12 mouse cellular contexts compared by ENCODE assay signal in genomic region chr7:49521349-49521748, GRCm38 (mm10).
DNase-seq lines count a peak whose midpoint lies in the region; ATAC-seq and TF ChIP-seq lines count a peak whose summit lies in the region.
"Had no signal": no experiment of that assay in that cellular context is flagged by ENCODE, and none has a peak within 500 bp of the region (broad histone marks: within the 10 kb centered on the region; RNA-seq: fewer than 3 reads in every experiment).

No protein-coding gene starts in this region.

- WGBS in hindbrain, embryonic 10.5 days: 20% methylated on average over 4 of the region's 4 CpGs
- 29% methylated on average over 4 of the region's 4 CpGs for WGBS in hindbrain, embryonic 12.5 days
- 24% methylated on average over 4 of the region's 4 CpGs for WGBS in midbrain, embryonic 15.5 days
- 18% methylated on average over 4 of the region's 4 CpGs for WGBS in midbrain, embryonic 14.5 days
- 23% methylated on average over 4 of the region's 4 CpGs for WGBS in intestine, postnatal 0 days

- TF ChIP-seq CTCF in intestine, postnatal 0 days (IDR thresholded peaks at IDR 0.05; ENCODE audit: low read depth): no peak

- no peaks in the 10 kb centered on the region for H3K9me3 ChIP-seq in hindbrain, embryonic 10.5 days
- H3K9me3 ChIP-seq in hindbrain, embryonic 12.5 days (replicated peaks): no peaks in the 10 kb centered on the region
- no peaks in the 10 kb centered on the region for H3K9me3 ChIP-seq in midbrain, embryonic 15.5 days
- H3K9me3 ChIP-seq in midbrain, embryonic 14.5 days (ENCODE audit: control insufficient read depth, low read length): no peaks in the 10 kb centered on the region
- H3K9me3 ChIP-seq in intestine, postnatal 0 days (ENCODE audit: control insufficient read depth): no peaks in the 10 kb centered on the region
- H3K9me3 ChIP-seq: hindbrain, embryonic 15.5 days; liver, embryonic 12.5 days had no signal

- no peak for ATAC-seq in hindbrain, embryonic 12.5 days (ENCODE audit: low FRiP score)
- no peak for ATAC-seq in midbrain, embryonic 15.5 days (replicated peaks)
- no peak for ATAC-seq in midbrain, embryonic 14.5 days (ENCODE audit: low FRiP score, low TSS enrichment)
- no peak for ATAC-seq in intestine, postnatal 0 days
- ATAC-seq in erythroid progenitor cell, adult 5-6 weeks (replicated peaks; ENCODE audit: low FRiP score, poor library complexity, severe bottlenecking): no peak
- no peak for ATAC-seq in granulocyte monocyte progenitor cell, adult 5-6 weeks (replicated peaks; ENCODE audit: poor library complexity, severe bottlenecking)
- ATAC-seq: liver, embryonic 12.5 days had no signal

- H3K4me2 ChIP-seq in hindbrain, embryonic 12.5 days (replicated peaks): no peak overlapping the region
- peak overlapping the region; percentile 46; the same call in 1 of the 2 replicates for H3K4me2 ChIP-seq in midbrain, embryonic 15.5 days
- H3K4me2 ChIP-seq in midbrain, embryonic 14.5 days (ENCODE audit: low read length): no peak overlapping the region
- peak overlapping the region; percentile 62 for H3K4me2 ChIP-seq in intestine, postnatal 0 days (replicated peaks; ENCODE audit: low read depth)

- H3K27ac ChIP-seq in hindbrain, embryonic 10.5 days: no peak overlapping the region
- H3K27ac ChIP-seq in hindbrain, embryonic 12.5 days: no peak overlapping the region
- no peak overlapping the region for H3K27ac ChIP-seq in midbrain, embryonic 15.5 days
- no peak overlapping the region for H3K27ac ChIP-seq in midbrain, embryonic 14.5 days (replicated peaks; ENCODE audit: low read depth, low read length)
- no peak overlapping the region for H3K27ac ChIP-seq in intestine, postnatal 0 days (ENCODE audit: low read depth, low read length)
- H3K27ac ChIP-seq: liver, embryonic 12.5 days had no signal

- peaks cover 36% of the 10 kb centered on the region for H3K27me3 ChIP-seq in hindbrain, embryonic 10.5 days (ENCODE audit: insufficient read depth, poor library complexity, severe bottlenecking)
- H3K27me3 ChIP-seq in hindbrain, embryonic 12.5 days: peaks cover 15% of the 10 kb centered on the region
- H3K27me3 ChIP-seq in midbrain, embryonic 15.5 days (replicated peaks): no peaks in the 10 kb centered on the region
- peaks cover 5% of the 10 kb centered on the region; the same call in 1 of the 2 replicates for H3K27me3 ChIP-seq in midbrain, embryonic 14.5 days (ENCODE audit: control insufficient read depth, insufficient read depth, low read length)
- no peaks in the 10 kb centered on the region for H3K27me3 ChIP-seq in intestine, postnatal 0 days (replicated peaks; ENCODE audit: control insufficient read depth, insufficient read depth, low read length)
- H3K27me3 ChIP-seq: hindbrain, embryonic 15.5 days had no signal

- H3K9ac ChIP-seq in hindbrain, embryonic 12.5 days: no peak overlapping the region
- no peak overlapping the region for H3K9ac ChIP-seq in midbrain, embryonic 15.5 days
- no peak overlapping the region for H3K9ac ChIP-seq in midbrain, embryonic 14.5 days (replicated peaks; ENCODE audit: low read length)
- H3K9ac ChIP-seq in intestine, postnatal 0 days (ENCODE audit: low read depth, low read length): no peak overlapping the region
- H3K9ac ChIP-seq: hindbrain, embryonic 15.5 days; liver, embryonic 12.5 days had no signal

- DNase-seq in hindbrain, embryonic 10.5 days (ENCODE audit: low spot score): no peak
- DNase-seq in midbrain, embryonic 14.5 days: no peak
- peak; percentile 56 for DNase-seq in yolk sac, embryonic 10.5 days (ENCODE audit: low spot score)
- DNase-seq: layer of hippocampus, adult 9-11 months had no signal

- 0 out of 2 replicates have a peak overlapping the region, but pooled peaks have one; percentile 52 for H3K4me3 ChIP-seq in hindbrain, embryonic 10.5 days
- H3K4me3 ChIP-seq in hindbrain, embryonic 12.5 days: no peak overlapping the region
- H3K4me3 ChIP-seq in midbrain, embryonic 15.5 days: no peak overlapping the region
- H3K4me3 ChIP-seq in midbrain, embryonic 14.5 days (replicated peaks; ENCODE audit: low read depth, low read length): no peak overlapping the region
- no peak overlapping the region for H3K4me3 ChIP-seq in intestine, postnatal 0 days (ENCODE audit: low read depth, low read length)
- H3K4me3 ChIP-seq: hindbrain, embryonic 15.5 days; liver, embryonic 12.5 days; megakaryocyte, embryonic 14.5 days had no signal

- no peaks in the 10 kb centered on the region for H3K36me3 ChIP-seq in hindbrain, embryonic 10.5 days
- no peaks in the 10 kb centered on the region for H3K36me3 ChIP-seq in hindbrain, embryonic 12.5 days
- H3K36me3 ChIP-seq in midbrain, embryonic 15.5 days (replicated peaks): no peaks in the 10 kb centered on the region
- no peaks in the 10 kb centered on the region for H3K36me3 ChIP-seq in midbrain, embryonic 14.5 days (ENCODE audit: control insufficient read depth, insufficient read depth, low read length)
- peaks cover 6% of the 10 kb centered on the region; the same call in 1 of the 2 replicates for H3K36me3 ChIP-seq in intestine, postnatal 0 days (ENCODE audit: control insufficient read depth, insufficient read depth)
- H3K36me3 ChIP-seq: hindbrain, embryonic 15.5 days; liver, embryonic 12.5 days had no signal

- H3K4me1 ChIP-seq in hindbrain, embryonic 10.5 days (replicated peaks): peaks cover 66% of the 10 kb centered on the region
- peaks cover 39% of the 10 kb centered on the region for H3K4me1 ChIP-seq in hindbrain, embryonic 12.5 days
- peaks cover 34% of the 10 kb centered on the region for H3K4me1 ChIP-seq in midbrain, embryonic 15.5 days
- peaks cover 35% of the 10 kb centered on the region for H3K4me1 ChIP-seq in midbrain, embryonic 14.5 days (ENCODE audit: control insufficient read depth, insufficient read depth, low read length)
- peaks cover 8% of the 10 kb centered on the region; the same call in 1 of the 2 replicates for H3K4me1 ChIP-seq in intestine, postnatal 0 days (replicated peaks; ENCODE audit: control insufficient read depth, insufficient read depth, low read length)
- H3K4me1 ChIP-seq: megakaryocyte, embryonic 14.5 days had no signal

Comparison
In these comparisons a context has a peak if more than half of its experiments do, and no peak if none do; other contexts are left out.
1. H3K4me2 ChIP-seq: peak in midbrain, embryonic 15.5 days (single experiment) and intestine, postnatal 0 days (single experiment); none in hindbrain, embryonic 12.5 days (single experiment) and midbrain, embryonic 14.5 days (single experiment).